Mouse (Mus musculus) brain, embryonic 14.5 days (tissue): ENCODE measurements around the gene Ugt1a7c. TPM values are rescaled to one million over a fixed set of nuclear protein-coding genes. Genes with fewer than 3 reads are reported as not detected.

Source experiments
- DNase-seq: peaks from one replicate; pipeline ENCODE4 v3.0.0-alpha.2; 2011; ENCODE audit warnings: low read depth
- CTCF ChIP-seq: fragments of 200-500 bp; IDR thresholded peaks from 2 replicates; pipeline ENCODE4 v1.5.1; 2012; ENCODE audit warnings: inconsistent platforms, mild to moderate bottlenecking, moderate library complexity, borderline replicate concordance; ENCODE audit not compliant: insufficient read depth, insufficient read length; ENCODE audit errors: extremely low read depth
- POLR2A ChIP-seq: fragments of 200-500 bp; IDR thresholded peaks from 2 replicates; pipeline ENCODE4 v1.6.1; 2012; ENCODE audit warnings: mild to moderate bottlenecking, inconsistent platforms, borderline replicate concordance; ENCODE audit not compliant: poor library complexity, insufficient read depth, insufficient read length, severe bottlenecking; ENCODE audit errors: extremely low read depth
- polyA plus RNA-seq: library from polyadenylated mRNA; depleted of rRNA; stranded (reverse); fragments of >200 nt; gene quantifications from 2 replicates; pipeline ENCODE4 v1.2.3, GENCODE M21; 2012

The Ugt1a7c gene
- polyA plus RNA-seq, 1 experiment: 0.72 TPM

- TF ChIP-seq CTCF (no peak), POLR2A (no peak)
- no peak for DNase-seq
These were observed 153.8 kb downstream of the Ugt1a7c start for GRCm38 (mm10) chr1:88248658-88249057.

DNA sequence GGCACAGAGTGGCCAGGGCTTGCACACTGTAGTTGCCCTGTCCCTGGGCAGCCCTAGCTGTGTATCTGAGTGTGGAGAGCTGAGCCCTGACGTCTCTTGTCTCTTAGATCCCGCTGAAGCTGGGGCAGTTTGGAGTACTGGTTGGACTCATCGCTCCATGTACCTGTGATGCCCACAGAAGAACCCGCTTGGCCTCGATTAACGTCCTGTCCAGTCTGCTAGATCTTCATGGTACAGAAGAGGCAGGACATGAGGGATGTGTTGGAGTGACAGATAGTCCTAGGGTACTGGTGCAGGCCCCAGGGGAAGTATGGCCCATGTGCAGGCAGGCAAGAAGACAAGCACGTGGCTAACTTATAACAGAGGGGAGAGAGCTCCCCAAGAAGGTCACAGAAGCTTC, 154.7 kb downstream of the Ugt1a7c start:
- no peak for DNase-seq
- TF ChIP-seq POLR2A: no peak
- TF ChIP-seq CTCF: no peak

DNA sequence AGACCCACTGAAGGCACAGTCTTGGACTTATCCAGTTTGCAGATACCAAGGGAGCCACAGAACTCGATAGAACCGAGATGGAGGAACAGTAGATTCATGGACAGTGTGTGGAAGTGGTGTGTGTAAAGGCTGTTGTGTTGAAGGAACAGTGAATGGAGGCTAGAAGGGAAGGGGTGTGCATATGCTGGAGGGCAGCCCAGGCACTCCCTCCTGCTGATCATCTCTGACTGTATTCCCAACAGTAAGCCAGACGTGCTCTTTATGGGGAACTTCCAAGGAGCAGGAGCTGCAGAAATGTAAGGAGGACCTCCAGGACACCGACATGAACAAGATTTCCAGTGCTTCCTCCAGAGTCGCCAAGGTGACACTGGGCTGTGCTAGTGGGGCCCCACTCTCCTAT, 155.2 kb downstream of the Ugt1a7c start:
- no peak for TF ChIP-seq POLR2A
- no peak for TF ChIP-seq CTCF
- DNase-seq: no peak

GRCm38 (mm10) chr1:88253106-88253505, 158.2 kb downstream of the Ugt1a7c start:
- no peak for TF ChIP-seq POLR2A
- no peak for TF ChIP-seq CTCF
- DNase-seq: no peak

- DNase-seq: no peak
- TF ChIP-seq CTCF (no peak), POLR2A (no peak)
These were observed 158.7 kb downstream of the Ugt1a7c start for GRCm38 (mm10) chr1:88253540-88253939.

GRCm38 (mm10) chr1:88254793-88255465, 160.1 kb downstream of the Ugt1a7c start:
- DNase-seq: no peak
- no peak for TF ChIP-seq POLR2A
- no peak for TF ChIP-seq CTCF

DNA sequence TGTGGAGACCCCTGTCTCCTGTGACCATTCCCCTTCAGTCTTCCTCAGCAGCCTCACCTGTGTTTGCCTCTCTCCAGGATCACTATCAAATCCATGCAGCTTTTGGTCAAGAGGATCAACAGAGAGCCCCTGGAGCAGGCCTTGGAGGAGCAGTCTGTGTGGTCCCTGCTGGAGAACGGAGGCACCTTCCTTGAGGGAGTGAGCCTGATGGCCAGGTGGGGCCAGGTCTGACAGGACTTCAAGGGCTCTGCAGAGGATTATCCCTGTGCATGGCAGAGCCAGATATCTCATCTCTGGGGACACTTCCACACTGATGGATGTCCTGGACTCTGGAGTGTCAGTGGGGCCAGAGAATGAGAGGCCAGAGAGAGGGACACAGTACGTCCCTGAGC, 160.6 kb downstream of the Ugt1a7c start:
- TF ChIP-seq POLR2A (no peak), CTCF (no peak)
- DNase-seq: no peak

- DNase-seq: no peak
- TF ChIP-seq POLR2A: no peak
- TF ChIP-seq CTCF: no peak
These were observed 161.3 kb downstream of the Ugt1a7c start for GRCm38 (mm10) chr1:88255989-88256754.

GRCm38 (mm10) chr1:88256886-88257663, 162.2 kb downstream of the Ugt1a7c start:
- no peak for TF ChIP-seq POLR2A
- no peak for TF ChIP-seq CTCF
- DNase-seq: no peak

DNA sequence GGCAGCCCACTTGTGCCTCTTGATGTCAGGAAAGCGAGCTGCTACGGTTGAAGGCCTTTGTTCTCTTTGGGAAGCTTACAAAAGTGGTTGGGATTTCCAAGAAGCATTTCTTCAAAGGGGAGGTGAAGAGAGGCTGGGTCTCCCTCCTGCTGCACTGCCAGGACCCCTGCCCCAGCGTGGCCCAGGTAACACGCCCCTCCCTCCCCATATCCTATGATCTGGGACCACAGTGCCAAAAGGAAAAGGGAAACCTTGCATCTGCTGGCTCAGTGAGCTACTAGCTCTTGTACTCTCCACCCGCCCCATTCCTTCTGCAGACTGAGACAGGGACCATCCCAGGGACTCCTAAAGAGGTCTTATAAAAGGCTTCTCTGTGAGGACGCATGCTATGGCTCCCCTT, 162.8 kb downstream of the Ugt1a7c start:
- DNase-seq: no peak
- TF ChIP-seq CTCF (no peak), POLR2A (no peak)

DNA sequence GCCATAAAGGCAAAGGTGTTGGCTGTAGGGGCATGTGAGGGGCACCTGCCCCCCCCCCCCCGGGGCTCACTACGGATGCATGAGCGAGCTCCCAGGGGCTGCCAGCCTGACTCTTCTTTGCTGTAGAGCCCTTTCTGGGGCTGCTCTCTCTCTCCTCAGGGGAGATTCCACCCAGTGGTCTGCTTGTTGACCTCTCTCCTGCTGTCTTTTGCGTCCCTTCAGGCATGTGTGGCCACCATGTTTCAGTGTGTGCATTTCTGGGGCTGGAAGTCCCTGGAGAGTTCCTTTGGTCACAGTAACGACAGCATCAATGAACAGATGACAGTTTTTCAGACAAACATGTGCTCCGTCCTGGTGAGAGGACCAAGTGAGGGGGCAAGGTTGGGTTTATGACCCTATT, 163.5 kb downstream of the Ugt1a7c start:
- no peak for DNase-seq
- no peak for TF ChIP-seq POLR2A
- no peak for TF ChIP-seq CTCF
